Mouse (Mus musculus): ENCODE data around the gene Robo1. TPM values are rescaled to one million over a fixed set of nuclear protein-coding genes. Genes with fewer than 3 reads are reported as not detected.

Robo1 gene
- total and polyA plus RNA-seq, 3 experiments: 0.44 TPM; not detected in 2

DNA sequence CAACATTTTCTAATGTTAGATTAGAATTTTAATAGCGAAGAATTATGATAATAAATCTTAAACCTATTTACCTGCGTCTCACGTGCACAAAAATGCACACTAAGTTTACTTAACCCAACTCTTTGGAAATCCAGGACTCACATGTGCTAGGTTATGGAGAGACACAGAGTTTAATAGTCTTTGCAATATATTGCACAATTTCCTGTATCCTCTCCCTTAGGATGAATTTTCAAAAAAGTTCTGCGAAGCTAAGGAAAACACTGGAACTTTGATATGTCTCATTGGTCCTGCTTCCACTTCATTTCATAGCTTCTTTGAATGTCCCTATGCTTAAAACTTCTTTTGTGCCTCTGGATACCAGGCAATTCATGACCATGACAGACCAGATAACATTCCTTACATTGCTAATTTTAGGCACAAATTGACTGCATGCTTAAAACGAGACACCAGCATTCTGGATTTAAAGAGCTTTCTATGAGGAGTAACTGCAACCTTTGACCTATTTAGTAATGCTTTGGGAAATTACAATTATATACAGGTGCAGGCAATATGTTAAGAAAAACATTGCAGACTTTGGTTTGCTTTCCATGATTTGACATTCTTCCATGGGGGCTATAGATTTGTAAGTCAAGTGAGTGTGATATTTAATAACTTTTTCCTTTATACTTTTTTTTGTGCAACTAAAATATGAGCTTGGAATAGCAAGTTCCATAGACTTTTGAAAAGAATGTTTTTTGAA is 111.4 kb downstream of the Robo1 start:
- Histone ChIP-seq H3K4me1 (ENCODE audit: insufficient read depth, low read depth, low read length) (no peaks in the 10 kb centered on the region), H3K4me3 (ENCODE audit: low read depth, low read length) (no peak overlapping the region), H3K9me3 (replicated peaks) (no peaks in the 10 kb centered on the region), H3K27me3 (ENCODE audit: insufficient read depth, low read length) (no peaks in the 10 kb centered on the region), H3K36me3 (replicated peaks) (no peaks in the 10 kb centered on the region)
- TF ChIP-seq GATA2 (IDR thresholded peaks at IDR 0.05; ENCODE audit: borderline replicate concordance, low read depth, low read length) (no peak), CTCF (IDR thresholded peaks at IDR 0.05; ENCODE audit: low read depth, low read length) (no peak), GATA1 (IDR thresholded peaks at IDR 0.05; ENCODE audit: borderline replicate concordance, low read length) (no peak), TAL1 (conservative IDR thresholded peaks at IDR 0.05; ENCODE audit: low read depth, low read length) (no peak), POLR2AphosphoS5 (IDR thresholded peaks at IDR 0.05; ENCODE audit: insufficient replicate concordance, low read depth, low read length) (no peak)
- ATAC-seq (ENCODE audit: extremely low read depth, insufficient number of reproducible peaks, low FRiP score, poor library complexity, severe bottlenecking) (no peak), DNase-seq (ENCODE audit: low spot score) (no peak)

DNA sequence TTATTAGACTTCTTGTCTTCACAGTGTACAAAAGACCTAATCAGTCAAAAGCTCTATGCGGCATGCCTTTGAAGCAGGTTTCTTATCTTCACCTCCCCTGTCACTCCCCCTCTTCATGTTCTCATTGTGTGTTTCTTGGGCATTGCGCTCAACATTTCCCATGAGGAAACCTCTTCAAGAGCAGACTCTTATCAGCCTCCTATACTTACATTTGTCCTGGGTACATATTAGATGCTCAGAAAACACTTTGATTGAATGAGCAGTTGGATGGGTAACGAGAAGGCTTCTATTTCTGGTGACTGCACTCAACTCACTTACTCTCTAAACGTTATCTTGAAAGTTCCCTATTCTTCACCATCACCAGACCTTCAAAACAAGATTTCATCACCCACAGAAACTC is 114.3 kb downstream of the Robo1 start:
- ATAC-seq (ENCODE audit: extremely low read depth, insufficient number of reproducible peaks, low FRiP score, poor library complexity, severe bottlenecking) (no peak), DNase-seq (ENCODE audit: low spot score) (no peak)
- Histone ChIP-seq H3K9me3 (replicated peaks) (no peaks in the 10 kb centered on the region), H3K27me3 (ENCODE audit: insufficient read depth, low read length) (no peaks in the 10 kb centered on the region), H3K4me1 (ENCODE audit: insufficient read depth, low read depth, low read length) (no peaks in the 10 kb centered on the region), H3K36me3 (replicated peaks) (no peaks in the 10 kb centered on the region), H3K4me3 (ENCODE audit: low read depth, low read length) (no peak overlapping the region)
- TF ChIP-seq CTCF (IDR thresholded peaks at IDR 0.05; ENCODE audit: low read depth, low read length) (no peak), POLR2AphosphoS5 (IDR thresholded peaks at IDR 0.05; ENCODE audit: insufficient replicate concordance, low read depth, low read length) (no peak), GATA2 (IDR thresholded peaks at IDR 0.05; ENCODE audit: borderline replicate concordance, low read depth, low read length) (no peak), GATA1 (IDR thresholded peaks at IDR 0.05; ENCODE audit: borderline replicate concordance, low read length) (no peak), TAL1 (conservative IDR thresholded peaks at IDR 0.05; ENCODE audit: low read depth, low read length) (no peak)

- TF ChIP-seq TAL1 (conservative IDR thresholded peaks at IDR 0.05; ENCODE audit: low read depth, low read length) (no peak), CTCF (IDR thresholded peaks at IDR 0.05; ENCODE audit: low read depth, low read length) (no peak), GATA1 (IDR thresholded peaks at IDR 0.05; ENCODE audit: borderline replicate concordance, low read length) (no peak), POLR2AphosphoS5 (IDR thresholded peaks at IDR 0.05; ENCODE audit: insufficient replicate concordance, low read depth, low read length) (no peak), GATA2 (IDR thresholded peaks at IDR 0.05; ENCODE audit: borderline replicate concordance, low read depth, low read length) (no peak)
- Histone ChIP-seq H3K4me1 (ENCODE audit: insufficient read depth, low read depth, low read length) (no peaks in the 10 kb centered on the region), H3K36me3 (replicated peaks) (no peaks in the 10 kb centered on the region), H3K4me3 (ENCODE audit: low read depth, low read length) (no peak overlapping the region), H3K9me3 (replicated peaks) (peaks cover 2% of the 10 kb centered on the region; the same call in 1 of the 2 replicates), H3K27me3 (ENCODE audit: insufficient read depth, low read length) (no peaks in the 10 kb centered on the region)
- DNase-seq (ENCODE audit: low spot score) (no peak), ATAC-seq (ENCODE audit: extremely low read depth, insufficient number of reproducible peaks, low FRiP score, poor library complexity, severe bottlenecking) (no peak)
These were observed 126.3 kb downstream of the Robo1 start for GRCm38 (mm10) chr16:72434396-72434795.

DNA sequence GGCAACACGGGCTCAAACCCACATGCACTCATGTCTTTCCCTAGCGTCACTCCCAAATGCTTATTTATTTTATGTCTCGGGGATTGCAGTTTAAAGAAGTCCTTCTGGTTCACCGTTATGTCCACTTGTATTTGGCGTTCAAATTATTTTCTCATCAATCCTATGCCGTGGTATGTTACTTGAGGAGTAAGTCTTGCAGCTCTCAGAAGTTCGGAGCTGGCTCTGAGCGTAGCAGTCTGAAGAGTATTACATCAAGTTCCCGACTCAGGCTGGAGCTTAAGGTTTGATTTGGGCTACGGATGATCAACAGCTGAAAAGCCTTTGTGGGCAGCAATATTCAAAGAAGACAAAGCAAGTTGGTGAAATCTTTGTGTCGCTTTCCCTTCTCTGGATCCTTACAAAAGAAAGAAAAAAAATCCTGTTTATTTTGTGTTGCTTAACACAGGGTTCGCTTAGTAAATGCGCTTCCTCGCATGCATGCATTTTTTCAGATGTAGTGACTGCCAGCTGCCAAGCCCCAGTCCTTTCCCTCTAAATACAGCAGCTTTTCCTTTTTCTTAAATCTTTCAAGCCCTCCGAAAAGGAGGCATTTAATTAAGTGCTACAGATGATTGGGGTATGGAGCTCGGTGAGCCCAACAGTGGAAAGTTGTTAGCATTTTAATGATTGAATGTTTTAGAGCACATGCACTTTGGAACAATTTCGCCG is 136.5 kb downstream of the Robo1 start:
- ATAC-seq (ENCODE audit: extremely low read depth, insufficient number of reproducible peaks, low FRiP score, poor library complexity, severe bottlenecking): no peak
- H3K36me3 ChIP-seq (replicated peaks): no peaks in the 10 kb centered on the region
- no peak for DNase-seq (ENCODE audit: low spot score)
- peaks cover 2% of the 10 kb centered on the region; the same call in 1 of the 2 replicates for H3K9me3 ChIP-seq (replicated peaks)
- H3K4me3 ChIP-seq (ENCODE audit: low read depth, low read length): no peak overlapping the region
- no peaks in the 10 kb centered on the region for H3K27me3 ChIP-seq (ENCODE audit: insufficient read depth, low read length)
- TF ChIP-seq TAL1 (conservative IDR thresholded peaks at IDR 0.05; ENCODE audit: low read depth, low read length) (no peak), CTCF (IDR thresholded peaks at IDR 0.05; ENCODE audit: low read depth, low read length) (no peak), POLR2AphosphoS5 (IDR thresholded peaks at IDR 0.05; ENCODE audit: insufficient replicate concordance, low read depth, low read length) (no peak), GATA1 (IDR thresholded peaks at IDR 0.05; ENCODE audit: borderline replicate concordance, low read length) (no peak)
- H3K4me1 ChIP-seq (ENCODE audit: insufficient read depth, low read depth, low read length): no peaks in the 10 kb centered on the region

DNA sequence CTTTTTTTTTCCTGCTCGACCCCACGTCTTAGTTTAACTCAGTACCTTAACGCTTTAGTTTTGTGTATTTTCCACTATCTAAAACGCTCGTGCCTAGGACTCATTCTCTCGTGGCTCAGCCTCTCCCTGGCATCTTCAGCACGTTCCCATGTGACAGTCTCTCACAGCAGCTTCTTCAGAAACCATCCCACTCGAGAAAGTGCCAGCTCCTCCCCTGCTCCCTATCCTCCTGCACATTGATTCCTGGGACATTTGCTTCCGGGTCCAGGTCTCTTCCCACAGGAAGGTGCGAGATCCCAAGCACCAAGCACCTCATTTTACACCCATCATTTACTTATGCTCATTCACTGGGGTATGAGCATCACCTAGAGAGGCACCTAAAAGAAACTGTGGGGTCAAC is 150.0 kb downstream of the Robo1 start:
- TF ChIP-seq GATA2 (IDR thresholded peaks at IDR 0.05; ENCODE audit: borderline replicate concordance, low read depth, low read length): no peak
- no peak for TF ChIP-seq POLR2AphosphoS5 (IDR thresholded peaks at IDR 0.05; ENCODE audit: insufficient replicate concordance, low read depth, low read length)
- no peak for TF ChIP-seq CTCF (IDR thresholded peaks at IDR 0.05; ENCODE audit: low read depth, low read length)
- no peak for TF ChIP-seq GATA1 (IDR thresholded peaks at IDR 0.05; ENCODE audit: borderline replicate concordance, low read length)
- TF ChIP-seq TAL1 (conservative IDR thresholded peaks at IDR 0.05; ENCODE audit: low read depth, low read length): no peak
- Histone ChIP-seq H3K4me1 (ENCODE audit: insufficient read depth, low read depth, low read length) (no peaks in the 10 kb centered on the region), H3K9me3 (replicated peaks) (peaks cover 14% of the 10 kb centered on the region), H3K4me3 (ENCODE audit: low read depth, low read length) (no peak overlapping the region), H3K27me3 (ENCODE audit: insufficient read depth, low read length) (no peaks in the 10 kb centered on the region), H3K36me3 (replicated peaks) (no peaks in the 10 kb centered on the region)
- DNase-seq (ENCODE audit: low spot score) (no peak), ATAC-seq (ENCODE audit: extremely low read depth, insufficient number of reproducible peaks, low FRiP score, poor library complexity, severe bottlenecking) (no peak)

GRCm38 (mm10) chr16:72458576-72458975 is 150.5 kb downstream of the Robo1 start:
- DNase-seq (ENCODE audit: low spot score) (no peak), ATAC-seq (ENCODE audit: extremely low read depth, insufficient number of reproducible peaks, low FRiP score, poor library complexity, severe bottlenecking) (no peak)
- Histone ChIP-seq H3K36me3 (replicated peaks) (no peaks in the 10 kb centered on the region), H3K27me3 (ENCODE audit: insufficient read depth, low read length) (no peaks in the 10 kb centered on the region), H3K4me3 (ENCODE audit: low read depth, low read length) (no peak overlapping the region), H3K9me3 (replicated peaks) (peaks cover 14% of the 10 kb centered on the region), H3K4me1 (ENCODE audit: insufficient read depth, low read depth, low read length) (no peaks in the 10 kb centered on the region)
- TF ChIP-seq CTCF (IDR thresholded peaks at IDR 0.05; ENCODE audit: low read depth, low read length) (no peak), GATA1 (IDR thresholded peaks at IDR 0.05; ENCODE audit: borderline replicate concordance, low read length) (no peak), TAL1 (conservative IDR thresholded peaks at IDR 0.05; ENCODE audit: low read depth, low read length) (no peak), POLR2AphosphoS5 (IDR thresholded peaks at IDR 0.05; ENCODE audit: insufficient replicate concordance, low read depth, low read length) (no peak), GATA2 (IDR thresholded peaks at IDR 0.05; ENCODE audit: borderline replicate concordance, low read depth, low read length) (no peak)
